22 mouse cellular contexts compared by ENCODE assay signal in the genomic region with DNA sequence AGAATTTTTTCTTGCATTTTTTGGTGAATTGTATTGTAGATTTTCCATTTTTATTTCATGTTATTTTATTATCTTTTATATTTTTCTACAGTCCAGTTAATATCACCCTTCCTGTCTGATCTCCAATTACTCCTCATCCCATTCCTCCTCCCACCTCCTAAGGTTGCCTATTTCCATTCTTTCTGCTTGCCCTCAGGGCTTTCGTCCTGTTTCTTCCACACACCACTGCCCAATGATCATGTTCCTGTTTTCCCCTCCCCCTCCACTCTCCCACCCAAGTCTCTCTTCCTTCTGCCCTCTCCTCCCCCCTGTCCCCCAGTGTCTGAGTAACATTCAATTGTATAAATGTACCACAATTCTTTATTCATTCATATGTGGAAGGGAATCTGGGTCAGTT.
"Had no signal": no experiment of that assay in that cellular context is flagged by ENCODE, and none has a peak within 500 bp of the region (broad histone marks: within the 10 kb centered on the region; RNA-seq: fewer than 3 reads in every experiment).

No protein-coding gene starts in this region.

- H3K4me1 ChIP-seq: heart, embryonic 13.5 days; heart, embryonic 15.5 days; hindbrain, embryonic 13.5 days; hindbrain, embryonic 15.5 days; limb, embryonic 13.5 days; limb, embryonic 15.5 days; liver, embryonic 12.5 days had no signal

- H3K27ac ChIP-seq: heart, adult 2 months; heart, embryonic 13.5 days; heart, embryonic 15.5 days; hindbrain, embryonic 13.5 days; hindbrain, embryonic 15.5 days; hindbrain, postnatal 0 days; limb, embryonic 13.5 days; limb, embryonic 15.5 days; liver, embryonic 12.5 days; liver, embryonic 14.5 days had no signal

- H3K36me3 ChIP-seq: heart, embryonic 13.5 days; heart, embryonic 15.5 days; hindbrain, embryonic 13.5 days; hindbrain, embryonic 15.5 days; limb, embryonic 13.5 days; limb, embryonic 15.5 days; liver, embryonic 12.5 days had no signal

- H3K27me3 ChIP-seq: heart, embryonic 13.5 days; heart, embryonic 15.5 days; hindbrain, embryonic 13.5 days; hindbrain, embryonic 15.5 days; limb, embryonic 13.5 days; limb, embryonic 15.5 days; liver, embryonic 12.5 days had no signal

- ATAC-seq: hindbrain, postnatal 0 days; liver, embryonic 12.5 days had no signal

- DNase-seq: gastrocnemius, postnatal 14 days; gastrocnemius, postnatal 36 days; heart, adult 11 months; heart, adult 2 months; heart, postnatal 14 days; heart, postnatal 36 days; kidney, adult 18-20 months; kidney, adult 9 months; kidney, postnatal 14 days; layer of hippocampus, adult 9-11 months; layer of hippocampus, postnatal 36 days; left cerebral cortex, postnatal 4 days had no signal

- H3K4me2 ChIP-seq: heart, embryonic 11.5 days; heart, embryonic 13.5 days; heart, embryonic 15.5 days; hindbrain, embryonic 13.5 days; hindbrain, embryonic 15.5 days; limb, embryonic 13.5 days; limb, embryonic 15.5 days; liver, embryonic 12.5 days had no signal

- H3K4me3 ChIP-seq: heart, adult 2 months; heart, embryonic 13.5 days; heart, embryonic 15.5 days; hindbrain, embryonic 13.5 days; hindbrain, embryonic 15.5 days; limb, embryonic 13.5 days; limb, embryonic 15.5 days; liver, embryonic 12.5 days had no signal

- H3K9me3 ChIP-seq: heart, embryonic 13.5 days; heart, embryonic 15.5 days; hindbrain, embryonic 13.5 days; hindbrain, embryonic 15.5 days; limb, embryonic 13.5 days; limb, embryonic 15.5 days; liver, embryonic 12.5 days had no signal

- H3K9ac ChIP-seq: heart, embryonic 13.5 days; heart, embryonic 15.5 days; hindbrain, embryonic 13.5 days; hindbrain, embryonic 15.5 days; limb, embryonic 13.5 days; limb, embryonic 15.5 days; liver, embryonic 12.5 days; liver, embryonic 14.5 days had no signal
